Mouse (Mus musculus): Measurements from ENCODE around the gene A430033K04Rik.

A430033K04Rik gene

DNA sequence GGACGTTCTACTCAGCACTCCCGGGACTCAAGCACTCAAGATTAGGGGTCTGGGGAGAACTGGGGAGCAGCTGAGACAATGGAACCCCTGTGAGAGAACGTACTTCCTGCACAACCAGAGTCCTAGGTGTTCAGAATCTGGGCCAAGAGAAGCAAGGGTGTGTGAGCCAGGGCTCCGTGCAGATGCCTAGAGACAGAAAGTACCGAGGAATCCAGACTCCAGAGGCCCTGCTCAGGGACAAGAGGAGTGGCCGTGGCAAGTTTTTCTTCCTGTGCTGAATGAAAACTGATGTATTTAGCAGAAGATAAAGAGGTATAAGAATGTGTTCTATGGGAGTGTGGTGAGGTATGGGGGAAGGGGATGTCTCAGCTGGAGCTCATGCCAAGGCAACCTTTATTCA, 74.8 kb downstream of the A430033K04Rik start:
- DNase-seq: no peak

Data from kidney, adult 9 months (tissue).